ENCODE assay signal across 12 mouse cellular contexts in the genomic region with DNA sequence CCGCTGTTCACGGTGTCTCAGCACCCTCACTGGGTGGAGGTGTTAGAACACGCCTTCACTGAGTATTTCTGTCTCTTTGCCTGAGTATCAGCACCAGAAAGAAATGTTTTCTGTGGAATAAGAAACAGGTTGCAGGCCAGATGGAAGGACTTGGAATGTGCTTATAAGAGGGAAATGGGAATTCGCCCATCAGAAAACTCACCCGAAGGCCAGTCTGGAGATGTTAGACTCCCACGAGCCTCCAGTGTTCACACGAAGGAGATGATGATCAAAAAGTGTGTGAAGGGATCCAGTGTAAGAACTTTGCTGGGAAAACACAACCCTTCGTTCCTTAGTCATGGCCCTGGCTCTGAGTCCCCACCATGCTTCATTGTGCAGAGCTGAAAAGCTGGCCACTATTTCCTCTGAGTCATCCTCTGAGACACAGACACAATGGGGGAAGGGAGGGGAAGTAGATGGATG. TPM values are rescaled to one million over a fixed set of nuclear protein-coding genes. Genes with fewer than 3 reads are reported as not detected.
A peak's percentile ranks its signal among the peaks of the same experiment; 100 is the strongest.
DNase-seq lines count a peak whose midpoint lies in the region; TF ChIP-seq lines count a peak whose summit lies in the region.
"Had no signal": no experiment of that assay in that cellular context is flagged by ENCODE, and none has a peak within 500 bp of the region (broad histone marks: within the 10 kb centered on the region; RNA-seq: fewer than 3 reads in every experiment).

No protein-coding gene starts in this region.

- no peaks in the 10 kb centered on the region for H3K79me2 ChIP-seq in CH12.LX (replicated peaks; ENCODE audit: control insufficient read depth, extremely low read depth, insufficient read depth, poor library complexity, severe bottlenecking)

- TF ChIP-seq RAD21 in CH12.LX (IDR thresholded peaks at IDR 0.05; ENCODE audit: low read depth, low read length), result no peak

- intact Hi-C loops in gastrocnemius, adult 2 months (cut with DNase I), result no loop called here
- intact Hi-C loops in left cerebral cortex, adult 2 months (cut with DNase I), result no loop called here

- H3K9ac ChIP-seq in CH12.LX (ENCODE audit: insufficient read depth, low read depth), result no peak overlapping the region
- H3K9ac ChIP-seq: hindbrain, embryonic 15.5 days; stomach, embryonic 15.5 days had no signal

- H3K27me3 ChIP-seq in CH12.LX (replicated peaks), result no peaks in the 10 kb centered on the region
- H3K27me3 ChIP-seq: hindbrain, embryonic 15.5 days; stomach, embryonic 15.5 days had no signal

- TF ChIP-seq CTCF in gastrocnemius, adult 2 months (IDR thresholded peaks at IDR 0.05), result no peak
- TF ChIP-seq CTCF in CH12.LX (conservative IDR thresholded peaks at IDR 0.05 in 1 of 2, IDR thresholded peaks at IDR 0.05 in 1 of 2; ENCODE audit: low read depth in 2 of 2, low read length in 2 of 2), result no peak
- no peak for TF ChIP-seq CTCF in left cerebral cortex, adult 2 months (IDR thresholded peaks at IDR 0.05)

- DNase-seq in gastrocnemius, adult 2 months, result peak; percentile 33
- no peak for DNase-seq in gastrocnemius, postnatal 10 days
- DNase-seq in 3134 (ENCODE audit: extremely low read depth, insufficient read length, low spot score) (peak; percentile 51), CH12.LX (ENCODE audit: extremely low read depth) (peak; percentile 39), liver (no peak)
- DNase-seq in left cerebral cortex, adult 2 months (ENCODE audit: extremely low spot score in 1 of 2, low spot score in 2 of 2), result peak; percentile 33 to 56
- no peak for DNase-seq in urinary bladder, postnatal 36 days (ENCODE audit: low spot score in 2 of 2)
- DNase-seq: cerebellum, adult 8-10 months; kidney, postnatal 14 days had no signal

- no peak overlapping the region for H3K4me2 ChIP-seq in CH12.LX (ENCODE audit: insufficient read depth, low read depth, poor library complexity, severe bottlenecking)
- H3K4me2 ChIP-seq: hindbrain, embryonic 15.5 days; stomach, embryonic 15.5 days had no signal

- no peak for TF ChIP-seq EP300 in CH12.LX (IDR thresholded peaks at IDR 0.05; ENCODE audit: low read length)

- H3K27ac ChIP-seq in gastrocnemius, adult 2 months, result peak overlapping the region; percentile 6; the same call in 1 of the 2 replicates
- H3K27ac ChIP-seq in CH12.LX (ENCODE audit: insufficient read depth, low read depth), result no peak overlapping the region
- H3K27ac ChIP-seq in left cerebral cortex, adult 2 months, result peak overlapping the region; percentile 86; the same call in 1 of the 2 replicates
- H3K27ac ChIP-seq: hindbrain, embryonic 15.5 days; macrophage; stomach, embryonic 15.5 days had no signal

- TF ChIP-seq POLR2A in CH12.LX (IDR thresholded peaks at IDR 0.05; ENCODE audit: low read depth, low read length), result no peak

- peaks cover 4% of the 10 kb centered on the region for H3K9me3 ChIP-seq in CH12.LX (replicated peaks; ENCODE audit: low read length)
- H3K9me3 ChIP-seq: hindbrain, embryonic 15.5 days; stomach, embryonic 15.5 days had no signal

- in situ Hi-C loops in CH12.LX (cut with MboI; ENCODE audit: low pct_ligation_motif_present, low pct_unique_long_range_greater_than_20kb, low sequenced_read_pairs), result no loop called here

- dilution Hi-C loops in CH12.LX (cut with MboI; ENCODE audit: extremely low pct_ligation_motif_present, extremely low pct_unique_long_range_greater_than_20kb, low sequenced_read_pairs), result no loop called here

- H3K4me3 ChIP-seq in gastrocnemius, adult 2 months, result no peak overlapping the region
- H3K4me3 ChIP-seq in CH12.LX (replicated peaks in 1 of 3; ENCODE audit: low read depth in 2 of 3, low read length in 2 of 3, poor library complexity in 1 of 3), result no peak overlapping the region
- no peak overlapping the region for H3K4me3 ChIP-seq in left cerebral cortex, adult 2 months
- H3K4me3 ChIP-seq: hindbrain, embryonic 15.5 days; stomach, embryonic 15.5 days had no signal

- H3K4me1 ChIP-seq in CH12.LX (ENCODE audit: control insufficient read depth in 1 of 2, insufficient read depth in 2 of 2), result peaks cover 3 to 54% of the 10 kb centered on the region in 2 experiments; a peak in 2 of 4 replicates

- H3K36me3 ChIP-seq in CH12.LX (replicated peaks in 1 of 2; ENCODE audit: control insufficient read depth in 1 of 2, insufficient read depth in 1 of 2, low read length in 1 of 2), result no peaks in the 10 kb centered on the region
- H3K36me3 ChIP-seq: hindbrain, embryonic 15.5 days; stomach, embryonic 15.5 days had no signal

TF ChIP-seq in CH12.LX, 34 proteins besides CTCF, POLR2A, EP300 and RAD21:
- no peak for TF ChIP-seq MYC (IDR thresholded peaks at IDR 0.05; ENCODE audit: low read depth, low read length)
- no peak for TF ChIP-seq UBTF (IDR thresholded peaks at IDR 0.05; ENCODE audit: low read depth, low read length)
- no peak for TF ChIP-seq MAX (IDR thresholded peaks at IDR 0.05; ENCODE audit: low read length)
- no peak for TF ChIP-seq CHD1 (IDR thresholded peaks at IDR 0.05; ENCODE audit: low read depth, low read length)
- TF ChIP-seq ZC3H11A (IDR thresholded peaks at IDR 0.05; ENCODE audit: low read depth, low read length), result no peak
- no peak for TF ChIP-seq USF1 (IDR thresholded peaks at IDR 0.05; ENCODE audit: low read depth, low read length)
- no peak for TF ChIP-seq SIN3A (IDR thresholded peaks at IDR 0.05; ENCODE audit: low read length)
- no peak for TF ChIP-seq KAT2A (IDR thresholded peaks at IDR 0.05; ENCODE audit: insufficient replicate concordance, low read length)
- no peak for TF ChIP-seq ZNF384 (IDR thresholded peaks at IDR 0.05; ENCODE audit: low read depth, low read length)
- no peak for TF ChIP-seq MAFK (IDR thresholded peaks at IDR 0.05; ENCODE audit: insufficient replicate concordance, low read length)
- no peak for TF ChIP-seq GABPA (IDR thresholded peaks at IDR 0.05; ENCODE audit: insufficient replicate concordance, low read depth, low read length)
- TF ChIP-seq JUN (IDR thresholded peaks at IDR 0.05; ENCODE audit: insufficient read depth, low read depth, low read length), result no peak
- TF ChIP-seq MEF2A (IDR thresholded peaks at IDR 0.05; ENCODE audit: borderline replicate concordance, low read depth, low read length), result no peak
- TF ChIP-seq NRF1 (IDR thresholded peaks at IDR 0.05; ENCODE audit: low read depth, low read length), result no peak
TF ChIP-seq in CH12.LX: peak in this region for 0.

RNA-seq across cellular contexts. Expression of a gene that starts 3.3 kb away (rescaled TPM):
- total RNA-seq in gastrocnemius, adult 2 months (2021), result 1 to 10 TPM; 6.1 to 8.1 TPM
- 100 to 1,000 TPM in 1 of 2 experiments, 10 to 100 TPM in 1; 83.3 to 107 TPM for total RNA-seq in gastrocnemius, postnatal 10 days (2021)
- total RNA-seq in CH12.LX (2012; rRNA removed) (0.04 TPM in 1 of 2 replicates, not detected in the other), CH12.LX (2014; rRNA removed) (0.11 and 0.21 TPM in 2 replicates)
- 0.14 and 0.27 TPM in 2 replicates for polyA plus RNA-seq in CH12.LX (2012; ENCODE audit: insufficient read length, low read depth)
- total RNA-seq in left cerebral cortex, adult 2 months (2021), result 10 to 100 TPM; 51.7 to 61.5 TPM
- polyA plus RNA-seq: macrophage had no signal

Comparison
In these comparisons a context has a peak if more than half of its experiments do, and no peak if none do; other contexts are left out.
1. DNase-seq: peak in gastrocnemius, adult 2 months (single experiment), 3134 (single experiment), CH12.LX (single experiment) and left cerebral cortex, adult 2 months (2 of 2); none in gastrocnemius, postnatal 10 days (single experiment), liver (single experiment) and urinary bladder, postnatal 36 days (0 of 2).
2. RNA of a gene that starts 3.3 kb away (total RNA-seq): 83.3 to 107 TPM in gastrocnemius, postnatal 10 days, 51.7 to 61.5 TPM in left cerebral cortex, adult 2 months and 6.1 to 8.1 TPM in gastrocnemius, adult 2 months; 0.04 to 0.21 TPM in CH12.LX; every median in the first group is over 4 times any median in the second.